Mouse (Mus musculus): ENCODE measurements around the gene Narfl. TPM values are rescaled to one million over a fixed set of nuclear protein-coding genes. Genes with fewer than 3 reads are reported as not detected.

Narfl gene
- total RNA-seq, 2 experiments from 2014 or later, result 43.9 to 50.1 TPM

GRCm38 (mm10) chr17:25761561-25761970 lies 12.0 kb upstream of the Narfl start:
- DNase-seq, result no peak

GRCm38 (mm10) chr17:25762591-25762990 lies 11.0 kb upstream of the Narfl start:
- DNase-seq, result no peak

- no peak for DNase-seq
Measured at GRCm38 (mm10) chr17:25765886-25766285, 7.7 kb upstream of the Narfl start.

- no peak for DNase-seq
Measured at GRCm38 (mm10) chr17:25769331-25769730, 4.2 kb upstream of the Narfl start.

GRCm38 (mm10) chr17:25775318-25776062 lies 1.9 kb downstream of the Narfl start:
- DNase-seq, result no peak

- DNase-seq, result no peak
Measured at GRCm38 (mm10) chr17:25777948-25778347, 4.4 kb downstream of the Narfl start.

- DNase-seq, result no peak
Measured at GRCm38 (mm10) chr17:25781339-25781738, 7.8 kb downstream of the Narfl start.

- peak; percentile 58 to 64 for DNase-seq
Measured at GRCm38 (mm10) chr17:25783086-25783485, 9.5 kb downstream of the Narfl start.

- no peak for DNase-seq
Measured at GRCm38 (mm10) chr17:25783861-25784574, 10.4 kb downstream of the Narfl start.

GRCm38 (mm10) chr17:25785281-25785745 lies 11.7 kb downstream of the Narfl start, which contains the start of gene Haghl:
Haghl (minus strand) TSS chr17:25785673.
- DNase-seq, result peak; percentile 96 to 97

- DNase-seq, result no peak
Measured at GRCm38 (mm10) chr17:25786280-25786679, 12.7 kb downstream of the Narfl start, which contains the start of gene Ccdc78. Ccdc78 (plus strand) TSS chr17:25786580.

- DNase-seq, result no peak
Measured at GRCm38 (mm10) chr17:25786781-25787504, 13.4 kb downstream of the Narfl start.

GRCm38 (mm10) chr17:25791320-25791842 lies 17.8 kb downstream of the Narfl start:
- no peak for DNase-seq

GRCm38 (mm10) chr17:25791843-25792527 lies 18.4 kb downstream of the Narfl start:
- peak; percentile 86 to 94 for DNase-seq

GRCm38 (mm10) chr17:25792615-25793014 lies 19.0 kb downstream of the Narfl start, which contains the start of gene Fam173a:
Fam173a (minus strand) TSS chr17:25792901.
- peak; percentile 85 to 89 for DNase-seq

- no peak for DNase-seq
Measured at GRCm38 (mm10) chr17:25794197-25794596, 20.6 kb downstream of the Narfl start.

- DNase-seq, result no peak
Measured at GRCm38 (mm10) chr17:25794998-25795397, 21.4 kb downstream of the Narfl start.

- DNase-seq, result no peak
Measured at GRCm38 (mm10) chr17:25795609-25796092, 22.1 kb downstream of the Narfl start, which contains the start of gene AC134908.4. AC134908.4 (minus strand) TSS chr17:25795659.

- peak; percentile 50 to 52 for DNase-seq
Measured at GRCm38 (mm10) chr17:25796211-25796771, 22.7 kb downstream of the Narfl start.

- DNase-seq, result peak; percentile 93 to 94
Measured at GRCm38 (mm10) chr17:25796951-25797369, 23.4 kb downstream of the Narfl start, which contains the start of gene Metrn. Metrn (minus strand) TSS chr17:25797136.

- peak; percentile 75 to 83 for DNase-seq
Measured at GRCm38 (mm10) chr17:25801029-25801428, 27.5 kb downstream of the Narfl start.

Data from heart, adult 18-20 months (tissue).